Comparison of ENCODE assay signal across 14 mouse cellular contexts in genomic region chr4:115761206-115761605, GRCm38 (mm10). TPM values are rescaled to one million over a fixed set of nuclear protein-coding genes. Genes with fewer than 3 reads are reported as not detected.
DNase-seq lines count a peak whose midpoint lies in the region; ATAC-seq and TF ChIP-seq lines count a peak whose summit lies in the region.
"Had no signal": no experiment of that assay in that cellular context is flagged by ENCODE, and none has a peak within 500 bp of the region (broad histone marks: within the 10 kb centered on the region; RNA-seq: fewer than 3 reads in every experiment).

No protein-coding gene starts in this region.

- ATAC-seq in heart, postnatal 0 days (ENCODE audit: insufficient read depth, low read depth) = no peak
- ATAC-seq in heart, embryonic 11.5 days (replicated peaks; ENCODE audit: insufficient number of reproducible peaks, low FRiP score, low TSS enrichment) = no peak
- ATAC-seq: intestine, postnatal 0 days had no signal

- no peaks in the 10 kb centered on the region for H3K4me1 ChIP-seq in heart, postnatal 0 days (ENCODE audit: control insufficient read depth, insufficient read depth)
- H3K4me1 ChIP-seq in heart, embryonic 11.5 days (ENCODE audit: control insufficient read depth, insufficient read depth, low read length) = no peaks in the 10 kb centered on the region
- H3K4me1 ChIP-seq in forebrain, embryonic 10.5 days = no peaks in the 10 kb centered on the region
- H3K4me1 ChIP-seq: heart, embryonic 13.5 days had no signal

- no peak overlapping the region for H3K27ac ChIP-seq in heart, postnatal 0 days (ENCODE audit: low read depth)
- H3K27ac ChIP-seq in heart, embryonic 11.5 days (ENCODE audit: low read depth, low read length) = no peak overlapping the region
- H3K27ac ChIP-seq in forebrain, embryonic 10.5 days = no peak overlapping the region
- H3K27ac ChIP-seq: heart, embryonic 13.5 days; macrophage had no signal

- no peak overlapping the region for H3K4me3 ChIP-seq in heart, postnatal 0 days (ENCODE audit: low read depth, low read length)
- H3K4me3 ChIP-seq in heart, embryonic 11.5 days (ENCODE audit: low read depth, low read length) = no peak overlapping the region
- no peak overlapping the region for H3K4me3 ChIP-seq in forebrain, embryonic 10.5 days
- H3K4me3 ChIP-seq: heart, embryonic 13.5 days had no signal

- 44% methylated on average over 3 of the region's 3 CpGs for whole genome bisulfite sequencing in heart, postnatal 0 days
- WGBS in heart, embryonic 11.5 days (ENCODE audit: insufficient replicate concordance) = 85% methylated on average over 3 of the region's 3 CpGs
- WGBS in forebrain, embryonic 10.5 days = 81% methylated on average over 3 of the region's 3 CpGs

- TF ChIP-seq EP300 in heart, postnatal 0 days (IDR thresholded peaks at IDR 0.05; ENCODE audit: low read depth) = no peak

- DNase-seq in heart, postnatal 0 days (ENCODE audit: low spot score) = peak; percentile 45
- peak; percentile 34 for DNase-seq in urinary bladder, postnatal 14 days (ENCODE audit: low spot score)
- DNase-seq in urinary bladder, postnatal 10 days (ENCODE audit: low spot score) = no peak
- DNase-seq in kidney, postnatal 10 days = peak; percentile 57
- peak; percentile 76 to 77 for DNase-seq in lung, postnatal 4 days
- DNase-seq in cerebellum, adult 8-10 months = no peak
- no peak for DNase-seq in forebrain, embryonic 10.5 days (ENCODE audit: extremely low spot score, low spot score)
- DNase-seq: cerebellum, adult 9-10 months had no signal

- peaks cover 65% of the 10 kb centered on the region for H3K36me3 ChIP-seq in heart, postnatal 0 days (replicated peaks; ENCODE audit: control insufficient read depth, insufficient read depth, low read length)
- H3K36me3 ChIP-seq in heart, embryonic 11.5 days (ENCODE audit: control insufficient read depth, insufficient read depth, low read length) = peaks cover 6% of the 10 kb centered on the region
- peaks cover 89% of the 10 kb centered on the region for H3K36me3 ChIP-seq in forebrain, embryonic 10.5 days (replicated peaks)

- no peak overlapping the region for H3K9ac ChIP-seq in heart, postnatal 0 days (replicated peaks; ENCODE audit: low read depth, low read length)
- H3K9ac ChIP-seq in heart, embryonic 11.5 days (ENCODE audit: low read depth, low read length) = no peak overlapping the region
- H3K9ac ChIP-seq: heart, embryonic 13.5 days had no signal

- no peaks in the 10 kb centered on the region for H3K9me3 ChIP-seq in heart, postnatal 0 days (replicated peaks; ENCODE audit: control insufficient read depth, low read length)
- no peaks in the 10 kb centered on the region for H3K9me3 ChIP-seq in heart, embryonic 11.5 days (replicated peaks; ENCODE audit: control insufficient read depth, low read length)
- H3K9me3 ChIP-seq in forebrain, embryonic 10.5 days = no peaks in the 10 kb centered on the region
- H3K9me3 ChIP-seq: heart, embryonic 13.5 days had no signal

- H3K4me2 ChIP-seq in heart, postnatal 0 days (ENCODE audit: low read depth, low read length) = no peak overlapping the region
- no peak overlapping the region for H3K4me2 ChIP-seq in heart, embryonic 11.5 days
- H3K4me2 ChIP-seq: heart, embryonic 13.5 days had no signal

- no peaks in the 10 kb centered on the region for H3K27me3 ChIP-seq in heart, postnatal 0 days (ENCODE audit: control insufficient read depth, insufficient read depth, low read length)
- H3K27me3 ChIP-seq in heart, embryonic 11.5 days (ENCODE audit: control insufficient read depth, insufficient read depth, low read length) = no peaks in the 10 kb centered on the region
- no peaks in the 10 kb centered on the region for H3K27me3 ChIP-seq in forebrain, embryonic 10.5 days (ENCODE audit: poor library complexity, severe bottlenecking)
- H3K27me3 ChIP-seq: heart, embryonic 13.5 days had no signal

- no peak for TF ChIP-seq CTCF in heart, postnatal 0 days (IDR thresholded peaks at IDR 0.05; ENCODE audit: low read depth)

RNA-seq across cellular contexts. Expression of gene Tex38, which starts 19.6 kb away (rescaled TPM):
- not detected in 2 replicates for total RNA-seq in heart, postnatal 0 days (2014; rRNA removed; ENCODE audit: low replicate concordance)
- 0.30 and 0.55 TPM in 2 replicates for polyA plus RNA-seq in heart, postnatal 0 days (2015; fragmentation: Nextera tagmentation; extraction: Ambion mirVana)
- polyA plus RNA-seq in heart, embryonic 11.5 days (2014; fragmentation: Nextera tagmentation; extraction: Ambion mirVana) = 0.28 and 0.34 TPM in 2 replicates
- 0.25 and 0.41 TPM in 2 replicates for polyA plus RNA-seq in forebrain, embryonic 10.5 days (2016; fragmentation: Nextera tagmentation; extraction: Ambion mirVana)
- total RNA-seq: left cerebral cortex, postnatal 25 days had no signal
- polyA plus RNA-seq: macrophage; neural tube, embryonic 11.5 days had no signal

RNA-seq across cellular contexts. Expression of gene Atpaf1, which starts 23.4 kb away (rescaled TPM):
- 40.0 and 49.0 TPM in 2 replicates for total RNA-seq in heart, postnatal 0 days (2014; rRNA removed; ENCODE audit: low replicate concordance)
- 75.9 and 86.4 TPM in 2 replicates for polyA plus RNA-seq in heart, postnatal 0 days (2015; fragmentation: Nextera tagmentation; extraction: Ambion mirVana)
- 77.7 and 77.9 TPM in 2 replicates for polyA plus RNA-seq in heart, embryonic 11.5 days (2014; fragmentation: Nextera tagmentation; extraction: Ambion mirVana)
- 45.8 and 56.3 TPM in 2 replicates for polyA plus RNA-seq in forebrain, embryonic 10.5 days (2016; fragmentation: Nextera tagmentation; extraction: Ambion mirVana)

RNA-seq across cellular contexts. Expression of gene Efcab14, which starts 23.7 kb away (rescaled TPM):
- total RNA-seq in heart, postnatal 0 days (2014; rRNA removed; ENCODE audit: low replicate concordance) = 20.8 and 30.3 TPM in 2 replicates
- 16.3 and 17.1 TPM in 2 replicates for polyA plus RNA-seq in heart, postnatal 0 days (2015; fragmentation: Nextera tagmentation; extraction: Ambion mirVana)
- 42.8 and 43.2 TPM in 2 replicates for polyA plus RNA-seq in heart, embryonic 11.5 days (2014; fragmentation: Nextera tagmentation; extraction: Ambion mirVana)
- polyA plus RNA-seq in forebrain, embryonic 10.5 days (2016; fragmentation: Nextera tagmentation; extraction: Ambion mirVana) = 32.9 and 33.9 TPM in 2 replicates

Comparison
In these comparisons a context has a peak if more than half of its experiments do, and no peak if none do; other contexts are left out.
1. DNase-seq: peak in heart, postnatal 0 days (single experiment), urinary bladder, postnatal 14 days (single experiment), kidney, postnatal 10 days (single experiment) and lung, postnatal 4 days (2 of 2); none in urinary bladder, postnatal 10 days (single experiment), cerebellum, adult 8-10 months (single experiment) and forebrain, embryonic 10.5 days (single experiment).